Mouse (Mus musculus): ENCODE measurements at regions not wholly inside any gene's neighbourhood (a gene's known extent, or its start where the extent isn't known, plus 50 kb on each side); places are given as distances from the start of the nearest gene placed in this dataset.
"Not testable (repeated sequence)": the region's sequence is repeated elsewhere in the genome, so short reads cannot be mapped to it uniquely, and the experiment has no call there.

- H3K4me2 ChIP-seq (ENCODE audit: low read depth, low read length), result no peak overlapping the region
- no peak overlapping the region for H3K27ac ChIP-seq (ENCODE audit: low read depth)
- no peak overlapping the region for H3K9ac ChIP-seq (replicated peaks; ENCODE audit: low read depth, low read length)
- TF ChIP-seq CTCF (IDR thresholded peaks at IDR 0.05; ENCODE audit: low read depth) (no peak), EP300 (IDR thresholded peaks at IDR 0.05; ENCODE audit: low read depth) (no peak)
- no peak for DNase-seq (ENCODE audit: low spot score)
- no peaks in the 10 kb centered on the region for H3K27me3 ChIP-seq (ENCODE audit: control insufficient read depth, insufficient read depth, low read length)
- no peaks in the 10 kb centered on the region for H3K9me3 ChIP-seq (replicated peaks; ENCODE audit: control insufficient read depth, low read length)
- H3K4me1 ChIP-seq (ENCODE audit: control insufficient read depth, insufficient read depth), result no peaks in the 10 kb centered on the region
- no peaks in the 10 kb centered on the region for H3K36me3 ChIP-seq (replicated peaks; ENCODE audit: control insufficient read depth, insufficient read depth, low read length)
- no peak overlapping the region for H3K4me3 ChIP-seq (ENCODE audit: low read depth, low read length)
- WGBS, result 56% methylated on average over 3 of the region's 3 CpGs
- no peak for ATAC-seq (ENCODE audit: insufficient read depth, low read depth)
Observed at GRCm38 (mm10) chr17:61248411-61248810, 1632.7 kb downstream of the Efna5 start.

- no peak for ATAC-seq (ENCODE audit: insufficient read depth, low read depth)
- TF ChIP-seq CTCF (IDR thresholded peaks at IDR 0.05; ENCODE audit: low read depth), result no peak
- no peak for TF ChIP-seq EP300 (IDR thresholded peaks at IDR 0.05; ENCODE audit: low read depth)
- 83% methylated on average over 7 of the region's 7 CpGs for WGBS
Observed at GRCm38 (mm10) chr17:61217198-61217722, 1663.9 kb downstream of the Efna5 start.

GRCm38 (mm10) chr17:61204316-61204715 lies 1676.8 kb downstream of the Efna5 start:
- Histone ChIP-seq H3K4me2 (ENCODE audit: low read depth, low read length) (no peak overlapping the region), H3K9ac (replicated peaks; ENCODE audit: low read depth, low read length) (no peak overlapping the region), H3K27me3 (ENCODE audit: control insufficient read depth, insufficient read depth, low read length) (no peaks in the 10 kb centered on the region), H3K4me3 (ENCODE audit: low read depth, low read length) (no peak overlapping the region), H3K27ac (ENCODE audit: low read depth) (no peak overlapping the region), H3K4me1 (ENCODE audit: control insufficient read depth, insufficient read depth) (no peaks in the 10 kb centered on the region), H3K9me3 (replicated peaks; ENCODE audit: control insufficient read depth, low read length) (no peaks in the 10 kb centered on the region), H3K36me3 (replicated peaks; ENCODE audit: control insufficient read depth, insufficient read depth, low read length) (no peaks in the 10 kb centered on the region)
- no peak for ATAC-seq (ENCODE audit: insufficient read depth, low read depth)
- WGBS, result 66% methylated on average over 3 of the region's 3 CpGs
- DNase-seq (ENCODE audit: low spot score), result no peak
- no peak for TF ChIP-seq EP300 (IDR thresholded peaks at IDR 0.05; ENCODE audit: low read depth)
- no peak for TF ChIP-seq CTCF (IDR thresholded peaks at IDR 0.05; ENCODE audit: low read depth)

More at GRCm38 (mm10) chr17:61217198-61217722, 1663.9 kb downstream of the Efna5 start:
- no peak for DNase-seq (ENCODE audit: low spot score)
- Histone ChIP-seq H3K4me2 (ENCODE audit: low read depth, low read length) (no peak overlapping the region), H3K4me3 (ENCODE audit: low read depth, low read length) (no peak overlapping the region), H3K27me3 (ENCODE audit: control insufficient read depth, insufficient read depth, low read length) (no peaks in the 10 kb centered on the region), H3K9me3 (replicated peaks; ENCODE audit: control insufficient read depth, low read length) (no peaks in the 10 kb centered on the region), H3K27ac (ENCODE audit: low read depth) (no peak overlapping the region), H3K9ac (replicated peaks; ENCODE audit: low read depth, low read length) (no peak overlapping the region), H3K36me3 (replicated peaks; ENCODE audit: control insufficient read depth, insufficient read depth, low read length) (no peaks in the 10 kb centered on the region), H3K4me1 (ENCODE audit: control insufficient read depth, insufficient read depth) (no peaks in the 10 kb centered on the region)

DNA sequence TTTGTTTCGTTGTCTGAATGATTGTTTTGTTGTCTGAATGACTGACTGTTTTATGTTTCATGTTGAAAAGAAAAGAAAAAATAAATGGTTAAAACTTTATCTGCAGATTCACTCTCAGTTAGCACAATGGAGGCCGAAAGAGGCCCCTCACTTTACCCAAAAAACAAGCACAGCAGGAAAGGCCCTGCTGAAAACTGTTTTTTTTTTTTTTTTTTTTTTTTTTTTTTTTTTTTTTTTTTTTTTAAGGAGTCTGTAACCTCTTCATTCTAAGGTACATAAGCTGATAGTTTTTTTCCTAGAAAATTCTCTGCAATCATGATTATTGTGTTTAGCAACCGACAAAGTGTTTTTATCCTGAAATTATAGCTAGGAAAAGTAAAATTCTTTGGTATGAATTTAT lies 1693.2 kb downstream of the Efna5 start:
- not testable (repeated sequence) for H3K27ac ChIP-seq (ENCODE audit: low read depth); DNase-seq (ENCODE audit: low spot score); H3K36me3 ChIP-seq (replicated peaks; ENCODE audit: control insufficient read depth, insufficient read depth, low read length); H3K9ac ChIP-seq (replicated peaks; ENCODE audit: low read depth, low read length); H3K4me3 ChIP-seq (ENCODE audit: low read depth, low read length); H3K9me3 ChIP-seq (replicated peaks; ENCODE audit: control insufficient read depth, low read length); ATAC-seq (ENCODE audit: insufficient read depth, low read depth); H3K27me3 ChIP-seq (ENCODE audit: control insufficient read depth, insufficient read depth, low read length); H3K4me2 ChIP-seq (ENCODE audit: low read depth, low read length); H3K4me1 ChIP-seq (ENCODE audit: control insufficient read depth, insufficient read depth)
- WGBS, result 74% methylated on average over 3 of the region's 3 CpGs

DNA sequence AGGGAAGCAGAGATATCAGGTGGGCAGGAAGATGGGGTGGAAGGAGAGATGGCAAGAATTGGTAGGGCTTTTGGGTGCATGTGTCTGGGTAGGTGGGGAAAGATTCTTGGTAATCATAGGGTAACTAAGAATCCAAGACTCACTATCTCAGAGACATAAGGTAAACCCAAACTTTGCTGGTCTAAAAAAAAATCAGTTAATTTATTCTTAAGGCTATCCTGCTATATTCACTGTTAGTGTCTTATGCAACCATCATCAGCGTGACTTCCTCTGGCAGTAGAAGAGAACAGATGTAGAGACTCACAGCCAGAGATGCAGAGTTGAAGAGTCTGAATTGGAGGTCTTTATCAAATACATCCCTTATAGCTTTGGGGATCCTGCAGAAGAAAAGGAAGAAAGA lies 1704.5 kb downstream of the Efna5 start:
- no peak for ATAC-seq (ENCODE audit: insufficient read depth, low read depth)
- Histone ChIP-seq H3K4me3 (ENCODE audit: low read depth, low read length) (no peak overlapping the region), H3K4me1 (ENCODE audit: control insufficient read depth, insufficient read depth) (no peaks in the 10 kb centered on the region), H3K9me3 (replicated peaks; ENCODE audit: control insufficient read depth, low read length) (no peaks in the 10 kb centered on the region), H3K36me3 (replicated peaks; ENCODE audit: control insufficient read depth, insufficient read depth, low read length) (no peaks in the 10 kb centered on the region), H3K27ac (ENCODE audit: low read depth) (no peak overlapping the region), H3K27me3 (ENCODE audit: control insufficient read depth, insufficient read depth, low read length) (no peaks in the 10 kb centered on the region), H3K9ac (replicated peaks; ENCODE audit: low read depth, low read length) (no peak overlapping the region), H3K4me2 (ENCODE audit: low read depth, low read length) (no peak overlapping the region)
- WGBS, result 79% methylated on average over 1 of the region's 1 CpGs
- TF ChIP-seq CTCF (IDR thresholded peaks at IDR 0.05; ENCODE audit: low read depth) (no peak), EP300 (IDR thresholded peaks at IDR 0.05; ENCODE audit: low read depth) (no peak)
- DNase-seq (ENCODE audit: low spot score), result no peak

DNA sequence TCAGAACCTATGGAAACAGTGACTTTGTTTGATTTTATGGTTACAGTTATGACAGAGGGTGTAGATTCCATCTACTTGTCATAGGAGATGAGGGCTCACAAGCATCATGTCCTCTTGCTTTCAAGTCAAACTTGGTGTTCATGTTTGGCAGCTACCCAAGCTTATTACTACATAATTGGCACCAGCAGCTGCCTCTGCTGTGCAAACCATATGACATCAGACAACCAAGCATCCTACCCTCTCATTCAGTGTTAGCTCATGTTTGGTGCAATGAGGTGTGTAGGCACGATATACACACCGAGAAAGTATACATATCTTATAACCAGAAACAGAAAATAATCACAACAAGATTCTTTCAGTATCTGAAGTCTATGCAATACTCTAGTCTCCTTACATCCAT lies 1721.7 kb downstream of the Efna5 start:
- no peaks in the 10 kb centered on the region for H3K36me3 ChIP-seq (replicated peaks; ENCODE audit: control insufficient read depth, insufficient read depth, low read length)
- no peak overlapping the region for H3K4me2 ChIP-seq (ENCODE audit: low read depth, low read length)
- ATAC-seq (ENCODE audit: insufficient read depth, low read depth) (no peak), DNase-seq (ENCODE audit: low spot score) (no peak)
- no peaks in the 10 kb centered on the region for H3K9me3 ChIP-seq (replicated peaks; ENCODE audit: control insufficient read depth, low read length)
- H3K9ac ChIP-seq (replicated peaks; ENCODE audit: low read depth, low read length), result no peak overlapping the region
- H3K4me1 ChIP-seq (ENCODE audit: control insufficient read depth, insufficient read depth), result no peaks in the 10 kb centered on the region
- WGBS, result 64% methylated on average over 2 of the region's 2 CpGs
- no peak overlapping the region for H3K4me3 ChIP-seq (ENCODE audit: low read depth, low read length)
- H3K27me3 ChIP-seq (ENCODE audit: control insufficient read depth, insufficient read depth, low read length), result no peaks in the 10 kb centered on the region
- no peak for TF ChIP-seq CTCF (IDR thresholded peaks at IDR 0.05; ENCODE audit: low read depth)
- TF ChIP-seq EP300 (IDR thresholded peaks at IDR 0.05; ENCODE audit: low read depth), result no peak
- no peak overlapping the region for H3K27ac ChIP-seq (ENCODE audit: low read depth)
